Mouse (Mus musculus): ENCODE results near the gene Tmem220. TPM values are rescaled to one million over a fixed set of nuclear protein-coding genes. Genes with fewer than 3 reads are reported as not detected.
A peak's percentile ranks its signal among the peaks of the same experiment; 100 is the strongest.
"Not testable (repeated sequence)": the region's sequence is repeated elsewhere in the genome, so short reads cannot be mapped to it uniquely, and the experiment has no call there.

Gene Tmem220
- polyA plus RNA-seq, 1 experiment from 2014 or later = 1.8 TPM

- no peaks in the 10 kb centered on the region for H3K4me1 ChIP-seq (replicated peaks; ENCODE audit: insufficient read depth, low read length)
- no peak overlapping the region for H3K4me2 ChIP-seq (ENCODE audit: low read length)
- 1% methylated on average over 8 of the region's 8 CpGs for WGBS
- TF ChIP-seq CTCF (IDR thresholded peaks at IDR 0.05; ENCODE audit: low read depth) = peak; percentile 45; the same call in 1 of the 2 replicates
- no peak overlapping the region for H3K27ac ChIP-seq
- DNase-seq (ENCODE audit: low spot score) (peak; percentile 68), ATAC-seq (replicated peaks; ENCODE audit: low FRiP score, low read depth) (no peak)
- no peak overlapping the region for H3K9ac ChIP-seq (ENCODE audit: low read depth, low read length)
- H3K36me3 ChIP-seq (ENCODE audit: insufficient read depth, low read length) = no peaks in the 10 kb centered on the region
- H3K9me3 ChIP-seq (replicated peaks; ENCODE audit: low read length) = no peaks in the 10 kb centered on the region
- no peak overlapping the region for H3K4me3 ChIP-seq (replicated peaks; ENCODE audit: low read depth, low read length)
- no peaks in the 10 kb centered on the region for H3K27me3 ChIP-seq (ENCODE audit: insufficient read depth, low read length)
Observed at GRCm38 (mm10) chr11:67010430-67010829, 14.5 kb upstream of the Tmem220 start.

DNA sequence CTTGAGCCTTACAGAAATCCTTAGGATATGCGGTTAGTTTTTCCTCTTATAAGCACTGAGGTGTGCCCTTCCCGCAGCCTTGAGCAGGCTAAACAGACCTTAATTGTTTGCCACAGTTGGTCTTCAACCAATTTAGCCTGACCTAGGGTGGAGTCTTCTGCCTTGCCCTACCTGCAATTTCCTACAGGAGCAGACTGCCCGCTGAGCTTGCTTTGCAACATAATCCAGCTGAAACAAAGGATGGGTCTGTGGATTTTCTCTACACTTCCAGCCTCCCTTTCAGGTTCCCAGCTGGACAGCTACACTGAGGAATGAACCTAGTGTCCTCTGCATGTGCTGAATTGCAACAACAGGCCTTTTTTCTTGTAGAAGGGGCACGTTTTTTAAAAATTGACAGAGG lies 13.3 kb upstream of the Tmem220 start:
- ATAC-seq (replicated peaks; ENCODE audit: low FRiP score, low read depth) = no peak

DNA sequence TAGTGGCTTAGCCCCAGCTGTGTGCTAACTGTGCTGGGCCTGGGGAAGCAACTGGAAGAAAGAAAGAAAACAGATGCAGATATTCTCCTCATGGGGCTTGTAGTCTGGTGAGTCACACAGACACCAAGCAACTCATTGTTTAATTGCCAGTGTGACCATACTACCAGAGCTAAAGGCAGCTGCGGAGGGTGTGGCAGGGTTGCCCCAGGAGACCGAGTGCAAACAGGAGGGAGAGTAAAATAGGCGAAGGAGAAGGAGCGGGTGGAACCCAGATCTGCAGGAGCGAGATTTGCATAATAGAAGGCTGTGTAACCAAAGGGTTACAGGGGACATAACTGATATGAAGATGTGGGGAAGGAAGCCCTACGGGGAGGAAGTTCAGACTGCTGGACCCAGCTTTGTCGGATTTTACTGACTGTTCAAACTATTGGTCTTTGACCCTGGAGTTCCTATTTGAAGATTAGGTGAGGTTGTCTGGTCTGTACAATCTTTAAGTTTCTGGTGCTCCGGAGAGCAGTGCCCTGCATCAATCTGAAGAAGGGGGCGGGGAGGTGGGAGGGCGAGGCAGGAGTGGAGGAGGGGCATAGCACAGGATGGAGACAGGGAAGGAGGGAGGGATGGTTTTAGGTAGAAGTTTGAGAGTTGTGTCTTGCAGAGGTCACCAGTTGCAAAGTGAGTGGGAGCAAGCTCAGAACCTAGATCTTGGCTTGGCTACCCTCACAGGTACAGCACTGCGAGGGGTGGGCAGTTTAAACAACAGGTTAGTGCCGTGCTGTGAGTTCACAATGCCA lies 7.0 kb upstream of the Tmem220 start:
- DNase-seq (ENCODE audit: low spot score) = no peak
- 14% methylated on average over 12 of the region's 12 CpGs for WGBS
- TF ChIP-seq CTCF (IDR thresholded peaks at IDR 0.05; ENCODE audit: low read depth) = no peak
- Histone ChIP-seq H3K9me3 (replicated peaks; ENCODE audit: low read length) (no peaks in the 10 kb centered on the region), H3K4me3 (replicated peaks; ENCODE audit: low read depth, low read length) (no peak overlapping the region), H3K36me3 (ENCODE audit: insufficient read depth, low read length) (no peaks in the 10 kb centered on the region), H3K9ac (ENCODE audit: low read depth, low read length) (no peak overlapping the region), H3K27me3 (ENCODE audit: insufficient read depth, low read length) (no peaks in the 10 kb centered on the region), H3K4me2 (ENCODE audit: low read length) (no peak overlapping the region), H3K4me1 (replicated peaks; ENCODE audit: insufficient read depth, low read length) (no peaks in the 10 kb centered on the region), H3K27ac (no peak overlapping the region)
- ATAC-seq (replicated peaks; ENCODE audit: low FRiP score, low read depth) = no peak

More for the DNA sequence above, 13.3 kb upstream of the Tmem220 start:
- no peaks in the 10 kb centered on the region for H3K4me1 ChIP-seq (replicated peaks; ENCODE audit: insufficient read depth, low read length)
- H3K4me2 ChIP-seq (ENCODE audit: low read length) = no peak overlapping the region
- no peak for TF ChIP-seq CTCF (IDR thresholded peaks at IDR 0.05; ENCODE audit: low read depth)
- H3K4me3 ChIP-seq (replicated peaks; ENCODE audit: low read depth, low read length) = no peak overlapping the region
- no peaks in the 10 kb centered on the region for H3K36me3 ChIP-seq (ENCODE audit: insufficient read depth, low read length)
- 48% methylated on average over 4 of the region's 4 CpGs for WGBS
- no peaks in the 10 kb centered on the region for H3K27me3 ChIP-seq (ENCODE audit: insufficient read depth, low read length)
- DNase-seq (ENCODE audit: low spot score) = no peak
- H3K9me3 ChIP-seq (replicated peaks; ENCODE audit: low read length) = no peaks in the 10 kb centered on the region
- H3K27ac ChIP-seq = no peak overlapping the region
- no peak overlapping the region for H3K9ac ChIP-seq (ENCODE audit: low read depth, low read length)

GRCm38 (mm10) chr11:67019711-67020475 lies 5.1 kb upstream of the Tmem220 start:
- Histone ChIP-seq H3K9me3 (replicated peaks; ENCODE audit: low read length) (no peaks in the 10 kb centered on the region), H3K27me3 (ENCODE audit: insufficient read depth, low read length) (no peaks in the 10 kb centered on the region), H3K9ac (ENCODE audit: low read depth, low read length) (no peak overlapping the region), H3K4me2 (ENCODE audit: low read length) (no peak overlapping the region), H3K4me3 (replicated peaks; ENCODE audit: low read depth, low read length) (no peak overlapping the region), H3K4me1 (replicated peaks; ENCODE audit: insufficient read depth, low read length) (no peaks in the 10 kb centered on the region), H3K27ac (no peak overlapping the region), H3K36me3 (ENCODE audit: insufficient read depth, low read length) (no peaks in the 10 kb centered on the region)
- ATAC-seq (replicated peaks; ENCODE audit: low FRiP score, low read depth) (no peak), DNase-seq (ENCODE audit: low spot score) (no peak)
- no peak for TF ChIP-seq CTCF (IDR thresholded peaks at IDR 0.05; ENCODE audit: low read depth)
- 67% methylated on average over 7 of the region's 7 CpGs for WGBS

GRCm38 (mm10) chr11:67020948-67021347 lies 4.0 kb upstream of the Tmem220 start:
- WGBS = 3% methylated on average over 12 of the region's 12 CpGs
- ATAC-seq (replicated peaks; ENCODE audit: low FRiP score, low read depth) = no peak

DNA sequence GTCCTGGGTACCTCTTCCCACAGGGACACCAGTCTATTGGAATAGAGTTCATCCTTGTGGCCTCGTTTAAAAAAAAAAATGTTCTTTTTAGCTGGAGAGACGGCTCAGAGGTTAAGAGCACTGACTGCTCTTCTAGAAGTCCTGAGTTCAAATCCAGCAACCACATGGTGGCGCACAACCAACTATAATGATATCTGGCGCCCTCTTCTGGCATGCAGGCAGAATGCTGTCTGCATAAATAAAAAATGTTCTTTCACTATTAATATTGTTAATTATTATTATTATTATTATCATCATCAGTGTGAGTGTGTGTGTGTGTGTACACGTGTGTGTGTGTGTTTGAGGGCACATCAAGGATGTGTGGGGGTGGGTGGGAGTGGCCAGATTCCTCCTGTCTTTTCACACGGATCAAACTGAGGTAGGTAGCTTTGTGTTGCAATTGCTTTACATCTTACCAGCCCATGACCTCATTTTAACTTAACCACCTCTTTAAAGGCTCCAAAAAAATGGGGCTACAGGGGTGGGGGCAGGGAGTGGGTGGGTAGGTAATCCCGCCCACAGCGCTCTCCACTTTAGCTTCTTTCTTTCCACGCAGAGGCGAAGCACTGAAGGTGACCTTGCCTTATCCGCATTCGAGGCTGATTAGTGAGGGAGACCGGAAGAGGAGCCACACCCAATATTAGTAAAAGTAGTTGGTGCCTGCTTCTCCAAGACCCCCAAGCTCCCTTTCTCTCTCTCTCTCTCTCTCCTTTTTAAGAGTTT lies 2.4 kb upstream of the Tmem220 start:
- H3K27me3 ChIP-seq (ENCODE audit: insufficient read depth, low read length) = no peaks in the 10 kb centered on the region
- H3K27ac ChIP-seq = no peak overlapping the region
- ATAC-seq (replicated peaks; ENCODE audit: low FRiP score, low read depth) = no peak
- no peak overlapping the region for H3K4me2 ChIP-seq (ENCODE audit: low read length)
- no peak overlapping the region for H3K4me3 ChIP-seq (replicated peaks; ENCODE audit: low read depth, low read length)
- no peaks in the 10 kb centered on the region for H3K9me3 ChIP-seq (replicated peaks; ENCODE audit: low read length)
- peak; percentile 60 for TF ChIP-seq CTCF (IDR thresholded peaks at IDR 0.05; ENCODE audit: low read depth)
- 91% methylated on average over 13 of the region's 13 CpGs for WGBS
- 0 out of 2 replicates have a peak, but pooled peaks cover 3% of the 10 kb centered on the region for H3K4me1 ChIP-seq (replicated peaks; ENCODE audit: insufficient read depth, low read length)
- peak; percentile 12 for DNase-seq (ENCODE audit: low spot score)
- H3K36me3 ChIP-seq (ENCODE audit: insufficient read depth, low read length) = no peaks in the 10 kb centered on the region
- no peak overlapping the region for H3K9ac ChIP-seq (ENCODE audit: low read depth, low read length)

More at GRCm38 (mm10) chr11:67020948-67021347, 4.0 kb upstream of the Tmem220 start:
- peak overlapping the region; percentile 35 for H3K4me2 ChIP-seq (ENCODE audit: low read length)
- H3K27ac ChIP-seq = no peak overlapping the region
- DNase-seq (ENCODE audit: low spot score) = peak; percentile 80
- no peak overlapping the region for H3K4me3 ChIP-seq (replicated peaks; ENCODE audit: low read depth, low read length)
- no peaks in the 10 kb centered on the region for H3K9me3 ChIP-seq (replicated peaks; ENCODE audit: low read length)
- peak; percentile 82 for TF ChIP-seq CTCF (IDR thresholded peaks at IDR 0.05; ENCODE audit: low read depth)
- no peaks in the 10 kb centered on the region for H3K36me3 ChIP-seq (ENCODE audit: insufficient read depth, low read length)
- H3K9ac ChIP-seq (ENCODE audit: low read depth, low read length) = no peak overlapping the region
- 0 out of 2 replicates have a peak, but pooled peaks cover 3% of the 10 kb centered on the region for H3K4me1 ChIP-seq (replicated peaks; ENCODE audit: insufficient read depth, low read length)
- H3K27me3 ChIP-seq (ENCODE audit: insufficient read depth, low read length) = no peaks in the 10 kb centered on the region

GRCm38 (mm10) chr11:67023191-67023590 lies 1.8 kb upstream of the Tmem220 start:
- H3K4me1 ChIP-seq (replicated peaks; ENCODE audit: insufficient read depth, low read length); H3K9me3 ChIP-seq (replicated peaks; ENCODE audit: low read length); H3K36me3 ChIP-seq (ENCODE audit: insufficient read depth, low read length); H3K27ac ChIP-seq; H3K4me2 ChIP-seq (ENCODE audit: low read length); DNase-seq (ENCODE audit: low spot score); H3K27me3 ChIP-seq (ENCODE audit: insufficient read depth, low read length); ATAC-seq (replicated peaks; ENCODE audit: low FRiP score, low read depth); H3K4me3 ChIP-seq (replicated peaks; ENCODE audit: low read depth, low read length); H3K9ac ChIP-seq (ENCODE audit: low read depth, low read length): not testable (repeated sequence)
- 71% methylated on average over 1 of the region's 1 CpGs for WGBS
